Mouse (Mus musculus) lung, postnatal 0 days (tissue): Measurements from ENCODE around the gene Kif3a. TPM values are rescaled to one million over a fixed set of nuclear protein-coding genes. Genes with fewer than 3 reads are reported as not detected.
A peak's percentile ranks its signal among the peaks of the same experiment; 100 is the strongest.

Source experiments
- ATAC-seq: fragments of 200-750 bp; cut with Nextera tagmentation; 2 replicates; pipeline ENCODE4 v1.8.0; 2017; ENCODE audit warnings: moderate library complexity
- DNase-seq: peaks from one replicate; pipeline ENCODE4 v3.0.0-alpha.2; 2016; ENCODE audit warnings: low spot score
- H3K27ac ChIP-seq: fragments of 300-500 bp; sonication (generic); 2 replicates; pipeline ENCODE4 v1.5.1; 2014; ENCODE audit warnings: antibody characterized with exemption, mild to moderate bottlenecking, low read length, mixed read lengths
- H3K27me3 ChIP-seq: fragments of 300-500 bp; sonication (generic); replicated peaks from 2 replicates; pipeline ENCODE4 v1.6.1; 2014; ENCODE audit warnings: low read length, mixed read lengths; ENCODE audit not compliant: insufficient read depth
- H3K36me3 ChIP-seq: fragments of 300-500 bp; sonication (generic); 2 replicates; pipeline ENCODE4 v1.6.1; 2014; ENCODE audit warnings: low read length, mixed read lengths; ENCODE audit not compliant: insufficient read depth
- H3K4me1 ChIP-seq: fragments of 300-500 bp; sonication (generic); 2 replicates; pipeline ENCODE4 v1.6.1; 2014; ENCODE audit warnings: antibody characterized with exemption, low read depth, low read length, mixed read lengths; ENCODE audit not compliant: insufficient read depth
- H3K4me2 ChIP-seq: fragments of 300-500 bp; sonication (generic); replicated peaks from 2 replicates; pipeline ENCODE4 v1.6.1; 2014; ENCODE audit warnings: low read depth, mild to moderate bottlenecking, low read length, moderate library complexity, mixed read lengths
- H3K4me3 ChIP-seq: fragments of 300-500 bp; sonication (generic); 2 replicates; pipeline ENCODE4 v1.5.1; 2014; ENCODE audit warnings: low read depth, low read length
- H3K9ac ChIP-seq: fragments of 300-500 bp; sonication (generic); replicated peaks from 2 replicates; pipeline ENCODE4 v1.6.1; 2014; ENCODE audit warnings: low read depth, mild to moderate bottlenecking
- H3K9me3 ChIP-seq: fragments of 300-500 bp; sonication (generic); 2 replicates; pipeline ENCODE4 v1.6.1; 2016; ENCODE audit warnings: low read length, mixed read lengths
- CTCF ChIP-seq: IDR thresholded peaks from 2 replicates; pipeline ENCODE4 v1.5.1; 2016; ENCODE audit warnings: antibody characterized with exemption, mild to moderate bottlenecking
- EP300 ChIP-seq: IDR thresholded peaks from 2 replicates; pipeline ENCODE4 v1.6.1; 2016; ENCODE audit warnings: antibody characterized with exemption, mild to moderate bottlenecking, control low read depth
- WGBS: fragments of 180-500 bp; shearing (Covaris S2); extraction: QIAGEN DNeasy Blood & Tissue Kit; methylation state at CpG from one replicate; pipeline ENCODE4 v1.1.7; 2014; 5-methylcytosine and 5-hydroxymethylcytosine counted together
- polyA plus RNA-seq: library from polyadenylated mRNA; unstranded; fragments of >200 nt; fragmentation: Nextera tagmentation; extraction: Ambion mirVana; gene quantifications from 2 replicates; pipeline ENCODE4 v1.2.1, GENCODE M21; 2015

Kif3a gene
- polyA plus RNA-seq, 1 experiment from 2014 or later, result 39.9 TPM

GRCm38 (mm10) chr11:53604983-53605382, 37.8 kb downstream of the Kif3a start:
- Histone ChIP-seq H3K4me3 (no peak overlapping the region), H3K36me3 (peaks cover 3% of the 10 kb centered on the region; the same call in 1 of the 2 replicates), H3K27me3 (no peaks in the 10 kb centered on the region), H3K4me1 (0 out of 2 replicates have a peak, but pooled peaks cover 5% of the 10 kb centered on the region), H3K27ac (no peak overlapping the region), H3K4me2 (no peak overlapping the region), H3K9me3 (no peaks in the 10 kb centered on the region), H3K9ac (no peak overlapping the region)
- DNase-seq, result no peak
- no peak for ATAC-seq
- TF ChIP-seq CTCF (peak; percentile 34; the same call in 1 of the 2 replicates), EP300 (no peak)
- 95% methylated on average over 3 of the region's 3 CpGs for WGBS

- peak; percentile 5 for DNase-seq
- Histone ChIP-seq H3K9me3 (no peaks in the 10 kb centered on the region), H3K9ac (no peak overlapping the region), H3K4me2 (0 out of 2 replicates have a peak overlapping the region, but pooled peaks have one; percentile 8), H3K4me3 (no peak overlapping the region), H3K27me3 (no peaks in the 10 kb centered on the region), H3K4me1 (0 out of 2 replicates have a peak, but pooled peaks cover 5% of the 10 kb centered on the region), H3K36me3 (peaks cover 3% of the 10 kb centered on the region; the same call in 1 of the 2 replicates), H3K27ac (no peak overlapping the region)
- TF ChIP-seq EP300 (no peak), CTCF (no peak)
- ATAC-seq, result no peak
- WGBS, result 10% methylated on average over 12 of the region's 12 CpGs
Measured at GRCm38 (mm10) chr11:53605609-53606008, 38.4 kb downstream of the Kif3a start.

GRCm38 (mm10) chr11:53609231-53609630, 42.1 kb downstream of the Kif3a start:
- Histone ChIP-seq H3K27ac (no peak overlapping the region), H3K36me3 (no peaks in the 10 kb centered on the region), H3K4me3 (no peak overlapping the region), H3K9ac (no peak overlapping the region), H3K4me1 (0 out of 2 replicates have a peak, but pooled peaks cover 5% of the 10 kb centered on the region), H3K27me3 (no peaks in the 10 kb centered on the region), H3K4me2 (no peak overlapping the region), H3K9me3 (no peaks in the 10 kb centered on the region)
- no peak for TF ChIP-seq CTCF
- TF ChIP-seq EP300, result no peak
- 82% methylated on average over 6 of the region's 6 CpGs for WGBS
- no peak for ATAC-seq
- DNase-seq, result no peak

- no peaks in the 10 kb centered on the region for H3K9me3 ChIP-seq
- no peak overlapping the region for H3K4me3 ChIP-seq
- TF ChIP-seq CTCF, result no peak
- no peak for TF ChIP-seq EP300
- 0 out of 2 replicates have a peak, but pooled peaks cover 5% of the 10 kb centered on the region for H3K4me1 ChIP-seq
- no peaks in the 10 kb centered on the region for H3K27me3 ChIP-seq
- 68% methylated on average over 3 of the region's 3 CpGs for WGBS
- no peaks in the 10 kb centered on the region for H3K36me3 ChIP-seq
- DNase-seq (no peak), ATAC-seq (no peak)
- no peak overlapping the region for H3K27ac ChIP-seq
- no peak overlapping the region for H3K9ac ChIP-seq
- no peak overlapping the region for H3K4me2 ChIP-seq
Measured at GRCm38 (mm10) chr11:53609672-53610071, 42.5 kb downstream of the Kif3a start.

GRCm38 (mm10) chr11:53615172-53615571, 48.0 kb downstream of the Kif3a start:
- H3K27ac ChIP-seq, result no peak overlapping the region
- no peak for DNase-seq
- H3K36me3 ChIP-seq, result no peaks in the 10 kb centered on the region
- no peaks in the 10 kb centered on the region for H3K4me1 ChIP-seq
- no peaks in the 10 kb centered on the region for H3K9me3 ChIP-seq
- ATAC-seq, result no peak
- H3K27me3 ChIP-seq, result no peaks in the 10 kb centered on the region
- no peak overlapping the region for H3K9ac ChIP-seq
- no peak for TF ChIP-seq EP300
- no peak for TF ChIP-seq CTCF
- H3K4me3 ChIP-seq, result no peak overlapping the region
- 49% methylated on average over 6 of the region's 6 CpGs for WGBS
- H3K4me2 ChIP-seq, result no peak overlapping the region

GRCm38 (mm10) chr11:53615575-53615974, 48.4 kb downstream of the Kif3a start:
- TF ChIP-seq CTCF, result no peak
- no peak for TF ChIP-seq EP300
- no peaks in the 10 kb centered on the region for H3K27me3 ChIP-seq
- ATAC-seq, result no peak
- no peak overlapping the region for H3K9ac ChIP-seq
- no peak overlapping the region for H3K4me2 ChIP-seq
- no peaks in the 10 kb centered on the region for H3K9me3 ChIP-seq
- DNase-seq, result no peak
- no peak overlapping the region for H3K4me3 ChIP-seq
- no peaks in the 10 kb centered on the region for H3K4me1 ChIP-seq
- no peak overlapping the region for H3K27ac ChIP-seq
- H3K36me3 ChIP-seq, result no peaks in the 10 kb centered on the region
- WGBS, result 96% methylated on average over 8 of the region's 8 CpGs
